Mouse (Mus musculus) cerebellum, adult 9-10 months (tissue): ENCODE results near the gene Gpr137c.

Source experiments
- DNase-seq: peaks from one replicate; pipeline ENCODE4 v3.0.0; 2022

Gpr137c gene

GRCm38 (mm10) chr14:45303939-45304338 is 84.4 kb downstream of the Gpr137c start:
- no peak for DNase-seq

- no peak for DNase-seq
These were observed 84.9 kb downstream of the Gpr137c start for GRCm38 (mm10) chr14:45304389-45304788.

- no peak for DNase-seq
These were observed 86.3 kb downstream of the Gpr137c start for GRCm38 (mm10) chr14:45305852-45306251.

GRCm38 (mm10) chr14:45307630-45308328 is 88.3 kb downstream of the Gpr137c start:
- no peak for DNase-seq

- peak; percentile 38 for DNase-seq
These were observed 90.1 kb downstream of the Gpr137c start for GRCm38 (mm10) chr14:45309646-45310045.

GRCm38 (mm10) chr14:45310101-45310500 is 90.6 kb downstream of the Gpr137c start:
- no peak for DNase-seq

- no peak for DNase-seq
These were observed 97.4 kb downstream of the Gpr137c start for GRCm38 (mm10) chr14:45316927-45317326.

GRCm38 (mm10) chr14:45317921-45318411 is 98.4 kb downstream of the Gpr137c start:
- peak; percentile 63 for DNase-seq

GRCm38 (mm10) chr14:45318426-45319236 is 99.1 kb downstream of the Gpr137c start, which contains the start of gene Ero1l:
TSS of gene Ero1l (minus strand) at chr14:45318771.
- peak; percentile 80 for DNase-seq

GRCm38 (mm10) chr14:45319237-45319610 is 99.7 kb downstream of the Gpr137c start:
- DNase-seq = no peak

GRCm38 (mm10) chr14:45320111-45320510 is 100.6 kb downstream of the Gpr137c start:
- no peak for DNase-seq

- no peak for DNase-seq
These were observed 101.5 kb downstream of the Gpr137c start for GRCm38 (mm10) chr14:45321067-45321466.

GRCm38 (mm10) chr14:45321622-45322021 is 102.1 kb downstream of the Gpr137c start:
- no peak for DNase-seq

- no peak for DNase-seq
These were observed 102.9 kb downstream of the Gpr137c start for GRCm38 (mm10) chr14:45322450-45322849.

GRCm38 (mm10) chr14:45323320-45323719 is 103.8 kb downstream of the Gpr137c start:
- no peak for DNase-seq

GRCm38 (mm10) chr14:45325471-45325870 is 106.0 kb downstream of the Gpr137c start:
- DNase-seq = no peak

- DNase-seq = no peak
These were observed 108.7 kb downstream of the Gpr137c start for GRCm38 (mm10) chr14:45328072-45328713.

- DNase-seq = no peak
These were observed 109.6 kb downstream of the Gpr137c start for GRCm38 (mm10) chr14:45329018-45329588.

- DNase-seq = peak; percentile 94
These were observed 110.2 kb downstream of the Gpr137c start, which contains the start of gene Psmc6 for GRCm38 (mm10) chr14:45329589-45330181. TSS of gene Psmc6 (plus strand) at chr14:45329788.
